Mouse (Mus musculus): ENCODE results near the gene Rest. TPM values are rescaled to one million over a fixed set of nuclear protein-coding genes. Genes with fewer than 3 reads are reported as not detected.

Rest gene
- polyA plus RNA-seq, 1 experiment from 2014 or later: 19.5 TPM

- Histone ChIP-seq H3K9me3 (replicated peaks) (peaks cover 2% of the 10 kb centered on the region; the same call in 1 of the 2 replicates), H3K27me3 (ENCODE audit: low read depth, poor library complexity, severe bottlenecking) (peaks cover 12% of the 10 kb centered on the region), H3K4me3 (0 out of 2 replicates have a peak overlapping the region, but pooled peaks have one; percentile 2), H3K36me3 (peaks cover 53% of the 10 kb centered on the region), H3K4me1 (peaks cover 26% of the 10 kb centered on the region), H3K27ac (replicated peaks) (no peak overlapping the region)
- DNase-seq (ENCODE audit: low spot score): no peak
- 96% methylated on average over 30 of the region's 30 CpGs for WGBS
Measured at GRCm38 (mm10) chr5:77267957-77268624, 2.8 kb downstream of the Rest start.

GRCm38 (mm10) chr5:77269399-77269798, 4.1 kb downstream of the Rest start:
- H3K27ac ChIP-seq (replicated peaks): no peak overlapping the region
- no peaks in the 10 kb centered on the region; the same call in 1 of the 2 replicates for H3K27me3 ChIP-seq (ENCODE audit: low read depth, poor library complexity, severe bottlenecking)
- WGBS: 74% methylated on average over 8 of the region's 8 CpGs
- H3K36me3 ChIP-seq: peaks cover 66% of the 10 kb centered on the region
- H3K9me3 ChIP-seq (replicated peaks): peaks cover 2% of the 10 kb centered on the region; the same call in 1 of the 2 replicates
- peaks cover 26% of the 10 kb centered on the region for H3K4me1 ChIP-seq
- no peak overlapping the region for H3K4me3 ChIP-seq
- no peak for DNase-seq (ENCODE audit: low spot score)

- peaks cover 99% of the 10 kb centered on the region for H3K36me3 ChIP-seq
- 85% methylated on average over 7 of the region's 7 CpGs for WGBS
- no peak for DNase-seq (ENCODE audit: low spot score)
- H3K27ac ChIP-seq (replicated peaks): no peak overlapping the region
- no peak overlapping the region for H3K4me3 ChIP-seq
- peaks cover 2% of the 10 kb centered on the region; the same call in 1 of the 2 replicates for H3K9me3 ChIP-seq (replicated peaks)
- peaks cover 8% of the 10 kb centered on the region; the same call in 1 of the 2 replicates for H3K4me1 ChIP-seq
- H3K27me3 ChIP-seq (ENCODE audit: low read depth, poor library complexity, severe bottlenecking): no peaks in the 10 kb centered on the region
Measured at GRCm38 (mm10) chr5:77273151-77273550, 7.9 kb downstream of the Rest start.

- H3K27ac ChIP-seq (replicated peaks): no peak overlapping the region
- H3K36me3 ChIP-seq: peaks cover 100% of the 10 kb centered on the region
- H3K4me3 ChIP-seq: no peak overlapping the region
- peak; percentile 53 for DNase-seq (ENCODE audit: low spot score)
- 90% methylated on average over 5 of the region's 5 CpGs for WGBS
- no peaks in the 10 kb centered on the region for H3K27me3 ChIP-seq (ENCODE audit: low read depth, poor library complexity, severe bottlenecking)
- no peaks in the 10 kb centered on the region for H3K9me3 ChIP-seq (replicated peaks)
- H3K4me1 ChIP-seq: no peaks in the 10 kb centered on the region
Measured at GRCm38 (mm10) chr5:77275950-77276349, 10.7 kb downstream of the Rest start.

GRCm38 (mm10) chr5:77277204-77277603, 11.9 kb downstream of the Rest start:
- H3K9me3 ChIP-seq (replicated peaks): no peaks in the 10 kb centered on the region
- no peak overlapping the region for H3K4me3 ChIP-seq
- WGBS: 92% methylated on average over 6 of the region's 6 CpGs
- no peak for DNase-seq (ENCODE audit: low spot score)
- no peak overlapping the region for H3K27ac ChIP-seq (replicated peaks)
- no peaks in the 10 kb centered on the region for H3K27me3 ChIP-seq (ENCODE audit: low read depth, poor library complexity, severe bottlenecking)
- H3K4me1 ChIP-seq: no peaks in the 10 kb centered on the region; the same call in 1 of the 2 replicates
- H3K36me3 ChIP-seq: peaks cover 100% of the 10 kb centered on the region

- Histone ChIP-seq H3K9me3 (replicated peaks) (no peaks in the 10 kb centered on the region), H3K27ac (replicated peaks) (no peak overlapping the region), H3K27me3 (ENCODE audit: low read depth, poor library complexity, severe bottlenecking) (no peaks in the 10 kb centered on the region), H3K36me3 (peaks cover 97% of the 10 kb centered on the region), H3K4me1 (no peaks in the 10 kb centered on the region; the same call in 1 of the 2 replicates), H3K4me3 (no peak overlapping the region)
- DNase-seq (ENCODE audit: low spot score): no peak
- 90% methylated on average over 20 of the region's 20 CpGs for WGBS
Measured at GRCm38 (mm10) chr5:77281518-77282174, 16.4 kb downstream of the Rest start.

- Histone ChIP-seq H3K27me3 (ENCODE audit: low read depth, poor library complexity, severe bottlenecking) (no peaks in the 10 kb centered on the region), H3K36me3 (peaks cover 97% of the 10 kb centered on the region), H3K9me3 (replicated peaks) (no peaks in the 10 kb centered on the region), H3K4me3 (no peak overlapping the region), H3K4me1 (no peaks in the 10 kb centered on the region; the same call in 1 of the 2 replicates), H3K27ac (replicated peaks) (no peak overlapping the region)
- no peak for DNase-seq (ENCODE audit: low spot score)
- WGBS: 94% methylated on average over 9 of the region's 9 CpGs
Measured at GRCm38 (mm10) chr5:77282242-77282641, 17.0 kb downstream of the Rest start.

- H3K27ac ChIP-seq (replicated peaks): no peak overlapping the region
- no peaks in the 10 kb centered on the region for H3K9me3 ChIP-seq (replicated peaks)
- H3K4me3 ChIP-seq: no peak overlapping the region
- H3K36me3 ChIP-seq: peaks cover 97% of the 10 kb centered on the region
- 94% methylated on average over 7 of the region's 7 CpGs for WGBS
- no peak for DNase-seq (ENCODE audit: low spot score)
- no peaks in the 10 kb centered on the region for H3K27me3 ChIP-seq (ENCODE audit: low read depth, poor library complexity, severe bottlenecking)
- H3K4me1 ChIP-seq: no peaks in the 10 kb centered on the region; the same call in 1 of the 2 replicates
Measured at GRCm38 (mm10) chr5:77285685-77286084, 20.4 kb downstream of the Rest start.

- Histone ChIP-seq H3K4me1 (no peaks in the 10 kb centered on the region), H3K27me3 (ENCODE audit: low read depth, poor library complexity, severe bottlenecking) (no peaks in the 10 kb centered on the region), H3K9me3 (replicated peaks) (no peaks in the 10 kb centered on the region), H3K36me3 (peaks cover 96% of the 10 kb centered on the region), H3K4me3 (no peak overlapping the region), H3K27ac (replicated peaks) (no peak overlapping the region)
- DNase-seq (ENCODE audit: low spot score): no peak
- 88% methylated on average over 5 of the region's 5 CpGs for WGBS
Measured at GRCm38 (mm10) chr5:77286904-77287303, 21.6 kb downstream of the Rest start.

GRCm38 (mm10) chr5:77287901-77288300, 22.6 kb downstream of the Rest start:
- Histone ChIP-seq H3K9me3 (replicated peaks) (no peaks in the 10 kb centered on the region), H3K27me3 (ENCODE audit: low read depth, poor library complexity, severe bottlenecking) (no peaks in the 10 kb centered on the region), H3K27ac (replicated peaks) (no peak overlapping the region), H3K4me1 (no peaks in the 10 kb centered on the region), H3K4me3 (no peak overlapping the region), H3K36me3 (peaks cover 96% of the 10 kb centered on the region)
- 87% methylated on average over 6 of the region's 6 CpGs for WGBS
- no peak for DNase-seq (ENCODE audit: low spot score)

- H3K9me3 ChIP-seq (replicated peaks): no peaks in the 10 kb centered on the region
- H3K4me1 ChIP-seq: no peaks in the 10 kb centered on the region
- 91% methylated on average over 8 of the region's 8 CpGs for WGBS
- no peaks in the 10 kb centered on the region for H3K27me3 ChIP-seq (ENCODE audit: low read depth, poor library complexity, severe bottlenecking)
- H3K4me3 ChIP-seq: no peak overlapping the region
- DNase-seq (ENCODE audit: low spot score): no peak
- no peak overlapping the region for H3K27ac ChIP-seq (replicated peaks)
- peaks cover 97% of the 10 kb centered on the region for H3K36me3 ChIP-seq
Measured at GRCm38 (mm10) chr5:77289686-77290085, 24.4 kb downstream of the Rest start.

- H3K27me3 ChIP-seq (ENCODE audit: low read depth, poor library complexity, severe bottlenecking): no peaks in the 10 kb centered on the region
- peaks cover 97% of the 10 kb centered on the region for H3K36me3 ChIP-seq
- no peak overlapping the region for H3K27ac ChIP-seq (replicated peaks)
- DNase-seq (ENCODE audit: low spot score): no peak
- H3K4me1 ChIP-seq: no peaks in the 10 kb centered on the region
- WGBS: 92% methylated on average over 2 of the region's 2 CpGs
- H3K9me3 ChIP-seq (replicated peaks): no peaks in the 10 kb centered on the region
- H3K4me3 ChIP-seq: no peak overlapping the region
Measured at GRCm38 (mm10) chr5:77290606-77291005, 25.3 kb downstream of the Rest start.

All from midbrain, embryonic 10.5 days (tissue).